ENCODE assay signal across 8 mouse cellular contexts in genomic region chr6:50263670-50264069, GRCm38 (mm10). TPM values are rescaled to one million over a fixed set of nuclear protein-coding genes. Genes with fewer than 3 reads are reported as not detected.
DNase-seq lines count a peak whose midpoint lies in the region; ATAC-seq and TF ChIP-seq lines count a peak whose summit lies in the region.

Gene Gsdme (minus strand): TSS chr6:50263862.

- WGBS in heart, embryonic 11.5 days (ENCODE audit: insufficient replicate concordance) = 54% methylated on average over 6 of the region's 6 CpGs
- WGBS in hindbrain, embryonic 10.5 days = 87% methylated on average over 6 of the region's 6 CpGs
- 51% methylated on average over 6 of the region's 6 CpGs for WGBS in liver, embryonic 13.5 days (ENCODE audit: insufficient replicate concordance)

- DNase-seq in heart, postnatal 36 days = no peak
- DNase-seq in hindbrain, embryonic 10.5 days (ENCODE audit: low spot score) = no peak
- DNase-seq in liver, embryonic 13.5 days = no peak
- DNase-seq in urinary bladder, postnatal 25 days (ENCODE audit: low spot score) = no peak
- no peak for DNase-seq in MN1 (ENCODE audit: low spot score)

- H3K9ac ChIP-seq in heart, embryonic 11.5 days (ENCODE audit: low read depth, low read length) = no peak within 1 kb of the TSS
- no peak within 1 kb of the TSS for H3K9ac ChIP-seq in liver, embryonic 13.5 days

- peaks cover 38% of the 10 kb centered on the region for H3K79me2 ChIP-seq in C2C12 (ENCODE audit: control insufficient read depth, insufficient read depth)

- no peaks in the 10 kb centered on the region for H3K36me3 ChIP-seq in heart, embryonic 11.5 days (ENCODE audit: control insufficient read depth, insufficient read depth, low read length)
- no peaks in the 10 kb centered on the region for H3K36me3 ChIP-seq in C2C12 (ENCODE audit: control insufficient read depth, insufficient read depth)
- no peaks in the 10 kb centered on the region for H3K36me3 ChIP-seq in hindbrain, embryonic 10.5 days
- no peaks in the 10 kb centered on the region for H3K36me3 ChIP-seq in liver, embryonic 13.5 days

- H3K27me3 ChIP-seq in heart, embryonic 11.5 days (ENCODE audit: control insufficient read depth, insufficient read depth, low read length) = no peaks in the 10 kb centered on the region
- no peaks in the 10 kb centered on the region for H3K27me3 ChIP-seq in C2C12 (ENCODE audit: control insufficient read depth, insufficient read depth, insufficient read length)
- no peaks in the 10 kb centered on the region for H3K27me3 ChIP-seq in hindbrain, embryonic 10.5 days (ENCODE audit: insufficient read depth, poor library complexity, severe bottlenecking)
- peaks cover 20% of the 10 kb centered on the region for H3K27me3 ChIP-seq in liver, embryonic 13.5 days

- H3ac ChIP-seq in C2C12 (ENCODE audit: control insufficient read depth, insufficient read length, low read depth) = no peak within 1 kb of the TSS

- H3K4me2 ChIP-seq in heart, embryonic 11.5 days = no peak within 1 kb of the TSS
- H3K4me2 ChIP-seq in liver, embryonic 13.5 days = no peak within 1 kb of the TSS

- TF ChIP-seq CTCF in C2C12 (IDR thresholded peaks at IDR 0.05; ENCODE audit: control insufficient read depth, insufficient read depth, insufficient read length) = no peak

- ATAC-seq in heart, embryonic 11.5 days (replicated peaks; ENCODE audit: insufficient number of reproducible peaks, low FRiP score, low TSS enrichment) = no peak
- ATAC-seq in liver, embryonic 13.5 days (ENCODE audit: low read depth) = no peak
- ATAC-seq in frontal cortex, adult (ENCODE audit: low TSS enrichment) = no peak

- H3K27ac ChIP-seq in heart, embryonic 11.5 days (ENCODE audit: low read depth, low read length) = no peak within 1 kb of the TSS
- no peak within 1 kb of the TSS for H3K27ac ChIP-seq in hindbrain, embryonic 10.5 days
- no peak within 1 kb of the TSS for H3K27ac ChIP-seq in liver, embryonic 13.5 days

- H3K79me3 ChIP-seq in C2C12 (ENCODE audit: low read depth) = peaks cover 22% of the 10 kb centered on the region

- intact Hi-C loops in heart, postnatal 36 days (cut with DNase I) = no loop called here

- peaks cover 7% of the 10 kb centered on the region for H3K4me1 ChIP-seq in heart, embryonic 11.5 days (ENCODE audit: control insufficient read depth, insufficient read depth, low read length)
- peaks cover 19% of the 10 kb centered on the region for H3K4me1 ChIP-seq in hindbrain, embryonic 10.5 days (replicated peaks)
- H3K4me1 ChIP-seq in liver, embryonic 13.5 days (replicated peaks) = peaks cover 7% of the 10 kb centered on the region; the same call in 1 of the 2 replicates

- H3K9me3 ChIP-seq in heart, embryonic 11.5 days (replicated peaks; ENCODE audit: control insufficient read depth, low read length) = no peaks in the 10 kb centered on the region
- H3K9me3 ChIP-seq in hindbrain, embryonic 10.5 days = no peaks in the 10 kb centered on the region
- no peaks in the 10 kb centered on the region for H3K9me3 ChIP-seq in liver, embryonic 13.5 days (replicated peaks)

- H3K4me3 ChIP-seq in heart, embryonic 11.5 days (ENCODE audit: low read depth, low read length) = no peak within 1 kb of the TSS
- no peak within 1 kb of the TSS for H3K4me3 ChIP-seq in C2C12 (ENCODE audit: insufficient read depth, poor library complexity, severe bottlenecking)
- H3K4me3 ChIP-seq in hindbrain, embryonic 10.5 days = no peak within 1 kb of the TSS
- no peak within 1 kb of the TSS for H3K4me3 ChIP-seq in liver, embryonic 13.5 days (replicated peaks)

TF ChIP-seq in C2C12, 6 proteins besides CTCF, POLR2A, EP300 and RAD21:
- TF ChIP-seq MYOD1 (IDR thresholded peaks at IDR 0.05; ENCODE audit: control insufficient read depth, insufficient read length, low read depth) (peak; percentile 90), CEBPB (IDR thresholded peaks at IDR 0.05; ENCODE audit: low read depth) (no peak)

RNA-seq across cellular contexts. Expression of gene Gsdme, which starts in this region (rescaled TPM):
- polyA plus RNA-seq in heart, embryonic 11.5 days (2014; fragmentation: Nextera tagmentation; extraction: Ambion mirVana) = 29.0 and 32.4 TPM in 2 replicates
- under 1 TPM; 0.33 to 0.42 TPM for total RNA-seq in heart, postnatal 36 days (2021)
- 22.3 TPM for polyA plus RNA-seq in C2C12 (2012; fragmentation: generic; extraction: Trizol)
- polyA plus RNA-seq in hindbrain, embryonic 10.5 days (2016; fragmentation: Nextera tagmentation; extraction: Ambion mirVana) = 41.7 and 47.0 TPM in 2 replicates
- polyA plus RNA-seq in liver, embryonic 13.5 days (2015; fragmentation: Nextera tagmentation; extraction: Ambion mirVana) = 15.2 and 15.5 TPM in 2 replicates
